Mouse (Mus musculus) small intestine, adult 2 months (tissue): ENCODE measurements around the gene Clec16a. TPM values are rescaled to one million over a fixed set of nuclear protein-coding genes. Genes with fewer than 3 reads are reported as not detected.

Source experiments
- H3K27ac ChIP-seq: fragments of 200-500 bp; 2 replicates; pipeline ENCODE4 v1.5.1; 2012; ENCODE audit warnings: low read depth, low read length, control low read depth, inconsistent platforms; ENCODE audit not compliant: insufficient read depth
- H3K27me3 ChIP-seq: fragments of 200-500 bp; 2 replicates; pipeline ENCODE4 v1.6.1; 2012; ENCODE audit warnings: mild to moderate bottlenecking, moderate library complexity, low read length, inconsistent platforms; ENCODE audit not compliant: control insufficient read depth, insufficient read depth
- H3K36me3 ChIP-seq: fragments of 200-500 bp; 2 replicates; pipeline ENCODE4 v1.6.1; 2012; ENCODE audit warnings: mild to moderate bottlenecking, low read length, control low read depth, inconsistent platforms; ENCODE audit not compliant: control insufficient read depth, insufficient read depth
- H3K4me1 ChIP-seq: fragments of 200-500 bp; 2 replicates; pipeline ENCODE4 v1.6.1; 2012; ENCODE audit warnings: low read length, inconsistent platforms, mixed read lengths; ENCODE audit not compliant: control insufficient read depth, insufficient read depth, insufficient read length
- H3K4me3 ChIP-seq: fragments of 200-500 bp; 2 replicates; pipeline ENCODE4 v1.5.1; 2012; ENCODE audit warnings: low read depth, mild to moderate bottlenecking, control low read depth, inconsistent platforms, low read length, moderate library complexity
- CTCF ChIP-seq: fragments of 200-500 bp; IDR thresholded peaks from 2 replicates; pipeline ENCODE4 v1.5.1; 2012; ENCODE audit warnings: low read depth, mild to moderate bottlenecking, control low read depth, inconsistent platforms, low read length, moderate library complexity, mixed read lengths; ENCODE audit not compliant: insufficient replicate concordance, insufficient read length; ENCODE audit errors: extremely low read depth
- POLR2A ChIP-seq: fragments of 200-500 bp; IDR thresholded peaks from 2 replicates; pipeline ENCODE4 v1.6.1; 2012; ENCODE audit warnings: low read depth, mild to moderate bottlenecking, control low read depth, inconsistent platforms, low read length, moderate library complexity
- WGBS: fragments of 180-500 bp; shearing (Covaris S2); methylation state at CpG from one replicate; pipeline ENCODE4 v1.1.7; 2018; 5-methylcytosine and 5-hydroxymethylcytosine counted together
- polyA plus RNA-seq: library from polyadenylated mRNA; depleted of rRNA; stranded (reverse); fragments of >200 nt; gene quantifications from 2 replicates; pipeline ENCODE4 v1.2.3, GENCODE M21; 2012

The Clec16a gene
- polyA plus RNA-seq, 1 experiment: 14.3 TPM

GRCm38 (mm10) chr16:10664921-10665894, 120.1 kb downstream of the Clec16a start:
- Histone ChIP-seq H3K4me1 (peaks cover 25% of the 10 kb centered on the region), H3K27ac (peak overlapping the region; percentile 13), H3K36me3 (no peaks in the 10 kb centered on the region), H3K4me3 (no peak overlapping the region), H3K27me3 (no peaks in the 10 kb centered on the region)
- 59% methylated on average over 12 of the region's 12 CpGs for WGBS
- TF ChIP-seq POLR2A: no peak
- peak; percentile 61; the same call in 1 of the 2 replicates for TF ChIP-seq CTCF

GRCm38 (mm10) chr16:10666766-10667165, 121.6 kb downstream of the Clec16a start:
- WGBS: 63% methylated on average over 3 of the region's 3 CpGs
- no peak for TF ChIP-seq POLR2A
- no peaks in the 10 kb centered on the region for H3K27me3 ChIP-seq
- no peaks in the 10 kb centered on the region for H3K36me3 ChIP-seq
- peaks cover 23% of the 10 kb centered on the region for H3K4me1 ChIP-seq
- no peak overlapping the region for H3K27ac ChIP-seq
- H3K4me3 ChIP-seq: no peak overlapping the region

GRCm38 (mm10) chr16:10668453-10668852, 123.3 kb downstream of the Clec16a start:
- Histone ChIP-seq H3K36me3 (no peaks in the 10 kb centered on the region), H3K27me3 (no peaks in the 10 kb centered on the region), H3K27ac (no peak overlapping the region), H3K4me3 (no peak overlapping the region), H3K4me1 (peaks cover 21% of the 10 kb centered on the region)
- 42% methylated on average over 8 of the region's 8 CpGs for whole genome bisulfite sequencing
- TF ChIP-seq POLR2A: no peak

- no peak for TF ChIP-seq CTCF
- no peak for TF ChIP-seq POLR2A
- H3K36me3 ChIP-seq: no peaks in the 10 kb centered on the region
- no peaks in the 10 kb centered on the region for H3K27me3 ChIP-seq
- H3K27ac ChIP-seq: no peak overlapping the region
- WGBS: 90% methylated on average over 7 of the region's 7 CpGs
- peaks cover 18% of the 10 kb centered on the region for H3K4me1 ChIP-seq
- H3K4me3 ChIP-seq: no peak overlapping the region
Observed at GRCm38 (mm10) chr16:10668991-10669703, 124.0 kb downstream of the Clec16a start.

GRCm38 (mm10) chr16:10669936-10670335, 124.8 kb downstream of the Clec16a start:
- Histone ChIP-seq H3K27me3 (no peaks in the 10 kb centered on the region), H3K4me1 (peaks cover 20% of the 10 kb centered on the region), H3K36me3 (no peaks in the 10 kb centered on the region), H3K4me3 (no peak overlapping the region), H3K27ac (no peak overlapping the region)
- WGBS: 93% methylated on average over 3 of the region's 3 CpGs
- no peak for TF ChIP-seq POLR2A

- Histone ChIP-seq H3K36me3 (no peaks in the 10 kb centered on the region), H3K27me3 (no peaks in the 10 kb centered on the region), H3K27ac (no peak overlapping the region), H3K4me3 (no peak overlapping the region), H3K4me1 (peaks cover 28% of the 10 kb centered on the region)
- TF ChIP-seq POLR2A: no peak
- no peak for TF ChIP-seq CTCF
Observed at GRCm38 (mm10) chr16:10672490-10672889, 127.4 kb downstream of the Clec16a start.

- WGBS: 35% methylated on average over 2 of the region's 2 CpGs
- Histone ChIP-seq H3K27ac (peak overlapping the region; percentile 40), H3K4me1 (peaks cover 24% of the 10 kb centered on the region; the same call in 1 of the 2 replicates), H3K27me3 (no peaks in the 10 kb centered on the region), H3K4me3 (no peak overlapping the region), H3K36me3 (no peaks in the 10 kb centered on the region)
- no peak for TF ChIP-seq CTCF
- TF ChIP-seq POLR2A: no peak
Observed at GRCm38 (mm10) chr16:10674020-10674419, 128.9 kb downstream of the Clec16a start.

- WGBS: 88% methylated on average over 2 of the region's 2 CpGs
- Histone ChIP-seq H3K36me3 (no peaks in the 10 kb centered on the region), H3K4me3 (no peak overlapping the region), H3K4me1 (peaks cover 24% of the 10 kb centered on the region; the same call in 1 of the 2 replicates), H3K27me3 (no peaks in the 10 kb centered on the region), H3K27ac (0 out of 2 replicates have a peak overlapping the region, but pooled peaks have one; percentile 26)
- TF ChIP-seq POLR2A (no peak), CTCF (no peak)
Observed at GRCm38 (mm10) chr16:10674957-10675356, 129.8 kb downstream of the Clec16a start.
